16 mouse cellular contexts compared by ENCODE assay signal in the genomic region with DNA sequence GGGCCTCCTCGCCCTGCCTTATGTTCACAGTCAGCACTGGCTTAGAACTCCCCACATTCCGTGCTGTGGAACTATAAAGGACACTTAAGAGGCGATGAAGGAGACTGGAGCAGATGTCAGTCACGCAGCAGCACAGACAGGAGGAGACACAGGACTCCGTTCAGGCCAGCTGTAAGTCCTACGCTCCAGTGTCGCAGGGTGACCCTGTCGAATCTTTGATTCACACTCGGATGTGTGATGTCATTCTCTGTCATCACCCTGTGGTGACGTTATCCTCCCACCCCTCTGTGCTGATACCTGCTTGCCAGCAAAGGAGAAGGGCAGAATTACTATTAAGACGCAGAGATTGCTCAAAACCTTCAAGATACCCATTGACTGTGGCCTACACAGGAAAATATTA.
"Had no signal": no experiment of that assay in that cellular context is flagged by ENCODE, and none has a peak within 500 bp of the region (broad histone marks: within the 10 kb centered on the region; RNA-seq: fewer than 3 reads in every experiment).

No protein-coding gene starts in this region.

- H3K9me3 ChIP-seq: kidney, embryonic 15.5 days; limb, embryonic 12.5 days; limb, embryonic 15.5 days; lung, embryonic 15.5 days had no signal

- DNase-seq: kidney, postnatal 10 days; kidney, postnatal 36 days; left cerebral cortex, postnatal 4 days; liver, postnatal 0 days; lung, postnatal 14 days; lung, postnatal 4 days; midbrain, embryonic 14.5 days; thymus, adult 18-20 months; thymus, postnatal 36 days had no signal

- ATAC-seq: liver, postnatal 0 days had no signal

- H3K4me3 ChIP-seq: kidney, embryonic 15.5 days; limb, embryonic 12.5 days; limb, embryonic 15.5 days; lung, embryonic 15.5 days had no signal

- H3K27me3 ChIP-seq: limb, embryonic 12.5 days; limb, embryonic 15.5 days had no signal

- H3K36me3 ChIP-seq: kidney, embryonic 15.5 days; limb, embryonic 15.5 days; lung, embryonic 15.5 days had no signal

- H3K27ac ChIP-seq: kidney, embryonic 15.5 days; limb, embryonic 12.5 days; limb, embryonic 15.5 days; liver, embryonic 14.5 days; lung, embryonic 15.5 days had no signal

- H3K4me2 ChIP-seq: kidney, embryonic 15.5 days; limb, embryonic 12.5 days; limb, embryonic 15.5 days; liver, embryonic 11.5 days; lung, embryonic 15.5 days; midbrain, embryonic 11.5 days had no signal

- H3K9ac ChIP-seq: kidney, embryonic 15.5 days; limb, embryonic 12.5 days; limb, embryonic 15.5 days; liver, embryonic 14.5 days; liver, postnatal 0 days; lung, embryonic 15.5 days had no signal
